Mouse (Mus musculus): ENCODE measurements around the gene Gm10277. TPM values are rescaled to one million over a fixed set of nuclear protein-coding genes. Genes with fewer than 3 reads are reported as not detected.

The Gm10277 gene
- total and polyA plus RNA-seq, 2 experiments from 2014 or later, result 1.0 TPM; not detected in 1

DNA sequence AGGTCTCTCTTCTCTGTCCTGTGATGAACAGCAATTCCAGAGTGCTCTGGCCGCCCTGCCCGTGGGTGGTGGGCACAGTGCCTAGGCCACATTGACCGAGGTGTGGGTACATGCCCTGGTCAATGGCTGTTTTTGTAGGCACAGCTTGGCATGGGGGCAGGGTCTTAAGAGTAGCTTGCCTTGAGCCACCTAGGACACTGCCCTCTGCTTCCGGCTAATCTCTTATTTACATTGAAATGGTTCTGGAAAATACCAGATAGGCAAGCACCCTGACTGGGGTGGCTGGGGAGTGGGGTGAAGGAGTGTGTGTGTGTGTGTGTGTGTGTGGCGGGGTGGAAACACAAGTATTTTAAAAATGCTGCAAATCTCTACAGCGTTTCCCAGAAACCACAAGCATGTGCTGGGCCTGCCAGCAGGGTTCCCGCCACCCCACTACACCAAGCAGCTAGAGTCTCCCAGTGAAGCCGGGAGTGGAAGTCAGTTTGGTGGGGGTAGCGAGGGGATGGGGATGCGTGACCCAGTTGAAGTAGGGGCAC lies 4.3 kb downstream of the Gm10277 start:
- H3K27me3 ChIP-seq (ENCODE audit: insufficient read depth, low read length), result no peaks in the 10 kb centered on the region
- H3K36me3 ChIP-seq (ENCODE audit: insufficient read depth, low read length), result peaks cover 10% of the 10 kb centered on the region
- H3K27ac ChIP-seq (ENCODE audit: low read depth, low read length), result no peak overlapping the region
- H3K9ac ChIP-seq (replicated peaks; ENCODE audit: low read length, poor library complexity, severe bottlenecking), result no peak overlapping the region
- DNase-seq (ENCODE audit: low spot score), result no peak
- no peak overlapping the region for H3K4me3 ChIP-seq (ENCODE audit: low read depth, low read length)
- H3K9me3 ChIP-seq (ENCODE audit: low read length), result no peaks in the 10 kb centered on the region
- TF ChIP-seq CTCF (IDR thresholded peaks at IDR 0.05), result no peak; the same call in 1 of the 2 replicates
- WGBS, result 55% methylated on average over 10 of the region's 10 CpGs
- H3K4me1 ChIP-seq (ENCODE audit: insufficient read depth, low read length), result 0 out of 2 replicates have a peak, but pooled peaks cover 11% of the 10 kb centered on the region
- no peak for ATAC-seq (ENCODE audit: low FRiP score)
- H3K4me2 ChIP-seq (ENCODE audit: low read depth, low read length, poor library complexity, severe bottlenecking), result no peak overlapping the region

DNA sequence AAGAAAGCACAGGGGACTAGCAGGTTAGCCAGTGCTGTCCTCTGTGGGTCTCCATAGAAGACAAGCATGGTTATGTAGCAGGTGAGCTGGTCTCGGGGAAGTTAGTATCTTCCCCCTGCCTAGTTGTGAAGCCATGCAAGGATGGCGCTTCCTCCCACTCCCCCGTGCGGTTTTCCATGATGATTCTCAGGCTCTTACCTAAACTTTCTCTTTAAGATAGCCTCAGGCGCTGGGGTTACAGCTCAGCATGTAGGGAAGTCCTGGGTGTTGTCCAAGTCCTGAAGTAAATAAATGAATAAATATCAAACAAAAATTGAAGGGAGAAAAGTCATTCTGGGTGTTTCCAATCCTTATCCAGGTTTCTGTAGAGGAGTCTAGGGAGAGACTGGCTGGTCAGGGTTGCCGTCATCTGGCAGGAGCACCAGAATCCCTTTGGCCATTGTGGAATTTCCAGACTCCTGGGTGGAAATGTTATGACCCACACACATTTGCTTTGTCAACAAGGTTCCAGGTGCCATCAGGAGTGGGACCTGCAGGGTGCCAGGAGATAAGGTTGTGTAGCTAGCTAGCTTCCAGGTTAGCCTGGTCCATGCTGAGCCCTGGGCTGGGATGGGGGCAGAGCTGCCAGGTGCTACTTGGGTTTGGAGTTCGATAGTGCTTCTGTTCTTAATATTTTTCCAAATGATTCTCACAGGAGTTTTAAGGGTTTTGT lies 5.3 kb downstream of the Gm10277 start:
- Histone ChIP-seq H3K4me3 (ENCODE audit: low read depth, low read length) (no peak overlapping the region), H3K9me3 (ENCODE audit: low read length) (no peaks in the 10 kb centered on the region), H3K27me3 (ENCODE audit: insufficient read depth, low read length) (no peaks in the 10 kb centered on the region), H3K9ac (replicated peaks; ENCODE audit: low read length, poor library complexity, severe bottlenecking) (no peak overlapping the region), H3K36me3 (ENCODE audit: insufficient read depth, low read length) (peaks cover 20% of the 10 kb centered on the region), H3K27ac (ENCODE audit: low read depth, low read length) (no peak overlapping the region), H3K4me1 (ENCODE audit: insufficient read depth, low read length) (0 out of 2 replicates have a peak, but pooled peaks cover 11% of the 10 kb centered on the region), H3K4me2 (ENCODE audit: low read depth, low read length, poor library complexity, severe bottlenecking) (no peak overlapping the region)
- DNase-seq (ENCODE audit: low spot score) (no peak), ATAC-seq (ENCODE audit: low FRiP score) (no peak)
- WGBS, result 90% methylated on average over 7 of the region's 7 CpGs
- TF ChIP-seq CTCF (IDR thresholded peaks at IDR 0.05), result no peak

DNA sequence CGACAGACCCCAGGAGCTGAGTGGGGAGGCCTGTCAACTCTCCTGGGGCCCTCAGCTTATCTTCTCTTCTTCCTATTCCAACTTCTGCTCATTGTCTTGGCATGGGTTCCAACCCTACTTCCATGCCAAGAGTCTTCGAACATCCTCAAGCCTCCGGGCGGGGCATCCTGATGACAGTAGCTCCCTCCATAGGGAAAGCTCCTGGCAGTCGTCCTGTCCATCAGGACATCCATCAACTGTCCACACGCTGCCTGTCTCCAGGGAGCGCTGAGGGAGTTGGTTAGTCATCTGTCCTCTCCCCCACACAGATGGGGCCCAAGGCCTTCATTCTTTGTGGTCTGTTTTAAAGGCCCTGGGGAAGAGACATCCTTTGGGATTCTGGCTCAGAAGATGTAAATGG lies 6.5 kb downstream of the Gm10277 start:
- Histone ChIP-seq H3K9me3 (ENCODE audit: low read length) (no peaks in the 10 kb centered on the region), H3K27me3 (ENCODE audit: insufficient read depth, low read length) (no peaks in the 10 kb centered on the region), H3K27ac (ENCODE audit: low read depth, low read length) (no peak overlapping the region), H3K4me2 (ENCODE audit: low read depth, low read length, poor library complexity, severe bottlenecking) (no peak overlapping the region), H3K4me1 (ENCODE audit: insufficient read depth, low read length) (0 out of 2 replicates have a peak, but pooled peaks cover 11% of the 10 kb centered on the region), H3K36me3 (ENCODE audit: insufficient read depth, low read length) (peaks cover 22% of the 10 kb centered on the region), H3K4me3 (ENCODE audit: low read depth, low read length) (no peak overlapping the region), H3K9ac (replicated peaks; ENCODE audit: low read length, poor library complexity, severe bottlenecking) (no peak overlapping the region)
- no peak for ATAC-seq (ENCODE audit: low FRiP score)
- WGBS, result 77% methylated on average over 7 of the region's 7 CpGs
- DNase-seq (ENCODE audit: low spot score), result no peak
- TF ChIP-seq CTCF (IDR thresholded peaks at IDR 0.05), result no peak

DNA sequence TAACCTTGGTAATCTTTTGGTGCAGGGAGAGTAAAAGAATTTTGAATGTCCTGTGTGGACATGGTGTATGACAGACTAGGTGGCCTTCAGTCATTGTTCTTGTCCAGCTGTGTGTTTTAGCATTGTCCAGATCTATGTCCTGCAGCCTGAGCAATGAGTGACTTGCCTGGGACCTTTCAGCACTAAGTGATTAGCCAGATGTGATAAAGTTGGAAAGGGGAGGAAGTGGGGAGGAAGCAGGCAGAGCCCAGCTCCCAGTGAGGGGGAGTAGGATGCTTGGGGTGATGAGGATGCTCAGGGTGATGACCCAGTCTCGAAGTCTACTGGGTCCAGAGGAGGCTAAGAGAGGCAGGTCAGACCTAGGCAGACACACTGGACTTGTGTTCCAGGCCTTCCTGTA lies 8.3 kb downstream of the Gm10277 start:
- no peak for DNase-seq (ENCODE audit: low spot score)
- no peaks in the 10 kb centered on the region for H3K27me3 ChIP-seq (ENCODE audit: insufficient read depth, low read length)
- H3K4me3 ChIP-seq (ENCODE audit: low read depth, low read length), result no peak overlapping the region
- H3K9ac ChIP-seq (replicated peaks; ENCODE audit: low read length, poor library complexity, severe bottlenecking), result no peak overlapping the region
- no peak overlapping the region for H3K4me2 ChIP-seq (ENCODE audit: low read depth, low read length, poor library complexity, severe bottlenecking)
- no peaks in the 10 kb centered on the region for H3K9me3 ChIP-seq (ENCODE audit: low read length)
- 84% methylated on average over 1 of the region's 1 CpGs for WGBS
- H3K27ac ChIP-seq (ENCODE audit: low read depth, low read length), result no peak overlapping the region
- peaks cover 22% of the 10 kb centered on the region for H3K36me3 ChIP-seq (ENCODE audit: insufficient read depth, low read length)
- H3K4me1 ChIP-seq (ENCODE audit: insufficient read depth, low read length), result 0 out of 2 replicates have a peak, but pooled peaks cover 4% of the 10 kb centered on the region
- no peak for ATAC-seq (ENCODE audit: low FRiP score)
- TF ChIP-seq CTCF (IDR thresholded peaks at IDR 0.05), result no peak

DNA sequence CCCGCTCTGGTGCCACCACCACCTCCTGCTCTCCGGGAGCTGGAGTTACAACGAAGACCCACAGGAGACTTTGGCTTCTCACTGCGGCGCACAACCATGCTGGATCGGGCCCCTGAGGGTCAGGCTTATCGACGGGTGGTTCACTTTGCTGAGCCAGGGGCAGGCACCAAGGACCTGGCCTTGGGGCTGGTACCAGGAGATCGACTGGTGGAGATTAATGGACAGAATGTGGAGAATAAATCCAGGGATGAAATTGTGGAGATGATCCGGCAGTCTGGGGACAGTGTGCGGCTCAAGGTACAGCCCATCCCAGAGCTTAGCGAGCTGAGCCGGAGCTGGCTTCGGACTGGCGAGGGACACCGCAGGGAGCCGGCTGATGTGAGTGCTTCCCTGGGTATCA lies 9.6 kb downstream of the Gm10277 start:
- WGBS, result 88% methylated on average over 17 of the region's 17 CpGs
- no peak overlapping the region for H3K4me2 ChIP-seq (ENCODE audit: low read depth, low read length, poor library complexity, severe bottlenecking)
- H3K4me3 ChIP-seq (ENCODE audit: low read depth, low read length), result no peak overlapping the region
- H3K27me3 ChIP-seq (ENCODE audit: insufficient read depth, low read length), result no peaks in the 10 kb centered on the region
- no peak for DNase-seq (ENCODE audit: low spot score)
- H3K36me3 ChIP-seq (ENCODE audit: insufficient read depth, low read length), result peaks cover 22% of the 10 kb centered on the region
- no peak overlapping the region for H3K27ac ChIP-seq (ENCODE audit: low read depth, low read length)
- no peak for TF ChIP-seq CTCF (IDR thresholded peaks at IDR 0.05)
- ATAC-seq (ENCODE audit: low FRiP score), result no peak
- no peak overlapping the region for H3K9ac ChIP-seq (replicated peaks; ENCODE audit: low read length, poor library complexity, severe bottlenecking)
- H3K4me1 ChIP-seq (ENCODE audit: insufficient read depth, low read length), result no peaks in the 10 kb centered on the region
- H3K9me3 ChIP-seq (ENCODE audit: low read length), result no peaks in the 10 kb centered on the region

DNA sequence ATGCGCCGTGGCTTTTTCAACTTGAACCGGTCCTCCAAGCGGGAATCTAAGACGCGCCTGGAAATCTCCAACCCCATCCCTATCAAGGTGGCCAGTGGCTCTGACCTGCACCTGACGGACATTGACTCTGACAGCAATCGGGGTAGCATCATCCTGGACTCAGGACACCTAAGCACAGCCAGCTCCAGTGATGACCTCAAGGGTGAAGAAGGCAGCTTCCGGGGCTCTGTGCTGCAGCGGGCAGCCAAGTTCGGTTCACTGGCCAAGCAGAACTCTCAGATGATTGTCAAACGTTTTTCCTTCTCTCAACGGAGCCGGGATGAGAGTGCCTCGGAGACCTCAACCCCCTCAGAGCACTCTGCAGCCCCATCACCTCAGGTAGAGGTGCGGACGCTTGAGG lies 10.1 kb downstream of the Gm10277 start:
- Histone ChIP-seq H3K4me2 (ENCODE audit: low read depth, low read length, poor library complexity, severe bottlenecking) (no peak overlapping the region), H3K27ac (ENCODE audit: low read depth, low read length) (no peak overlapping the region), H3K4me3 (ENCODE audit: low read depth, low read length) (no peak overlapping the region), H3K9me3 (ENCODE audit: low read length) (no peaks in the 10 kb centered on the region), H3K27me3 (ENCODE audit: insufficient read depth, low read length) (no peaks in the 10 kb centered on the region), H3K4me1 (ENCODE audit: insufficient read depth, low read length) (no peaks in the 10 kb centered on the region), H3K36me3 (ENCODE audit: insufficient read depth, low read length) (peaks cover 22% of the 10 kb centered on the region), H3K9ac (replicated peaks; ENCODE audit: low read length, poor library complexity, severe bottlenecking) (no peak overlapping the region)
- TF ChIP-seq CTCF (IDR thresholded peaks at IDR 0.05), result no peak
- WGBS, result 94% methylated on average over 17 of the region's 17 CpGs
- ATAC-seq (ENCODE audit: low FRiP score) (no peak), DNase-seq (ENCODE audit: low spot score) (no peak)

Measured in midbrain, postnatal 0 days (tissue).